Mouse (Mus musculus) heart, postnatal 36 days (tissue): Measurements from ENCODE around the gene Apba3. TPM values are rescaled to one million over a fixed set of nuclear protein-coding genes. Genes with fewer than 3 reads are reported as not detected.
A peak's percentile ranks its signal among the peaks of the same experiment; 100 is the strongest.

ENCODE experiments used
- DNase-seq, 2 experiments: peaks; one replicate each; pipeline ENCODE4 v3.0.0; 2021 to 2022
- intact Hi-C: fragments of 180-260 bp; cut with DNase I; formaldehyde crosslinking; loops from one replicate; pipeline ENCODE4 v1.15.1; 2025
- total RNA-seq, 2 experiments: library from RNA; stranded (reverse); gene quantifications; 2 replicates each; pipeline ENCODE4 v1.2.3; 2021

Gene Apba3
- total RNA-seq, 2 experiments from 2014 or later: 102 to 108 TPM

DNA sequence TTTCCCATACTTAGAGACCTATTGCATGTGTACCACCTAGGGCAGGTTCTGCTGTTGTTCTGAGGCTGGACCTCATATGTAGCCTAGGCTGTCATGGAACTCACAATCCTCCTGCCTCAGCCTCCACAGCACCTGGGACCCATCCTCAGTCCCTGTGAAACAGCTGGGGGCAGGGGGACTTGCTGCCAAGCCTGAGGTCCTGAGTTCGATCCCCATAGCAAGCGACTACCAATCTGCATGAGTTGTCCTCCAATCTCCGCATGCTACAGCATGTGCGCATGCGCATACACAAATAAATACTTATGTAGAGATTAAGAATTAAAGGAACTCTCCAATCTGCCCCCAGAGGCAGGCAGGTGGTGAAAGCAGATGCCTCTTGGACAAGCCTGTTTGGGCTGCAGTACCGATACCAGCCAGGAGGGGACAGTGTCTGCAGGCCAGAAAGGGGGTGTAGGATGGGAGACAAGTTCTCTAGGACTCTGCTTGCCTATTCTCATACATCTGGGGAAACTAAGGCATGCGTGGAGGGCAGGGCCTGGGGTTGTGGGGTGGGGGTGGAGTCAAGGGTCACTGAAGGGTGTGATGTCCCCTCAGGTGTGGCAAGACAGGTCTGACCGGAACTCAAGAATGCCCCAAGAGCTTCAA, 20.9 kb downstream of the Apba3 start:
- DNase-seq: peak; percentile 52 to 70

GRCm38 (mm10) chr10:81288601-81289000, 21.8 kb downstream of the Apba3 start:
- DNase-seq: peak; percentile 40 to 66
- intact Hi-C loops: loop anchor here (1.0 to 2.0 kb wide), 3 partner anchors 52 to 162 kb away; no protein-coding TSS in a partner anchor

More for the DNA sequence above, 20.9 kb downstream of the Apba3 start:
- intact Hi-C loops: loop anchor here (1.0 to 2.0 kb wide), 3 partner anchors 53 to 163 kb away; no protein-coding TSS in a partner anchor

DNA sequence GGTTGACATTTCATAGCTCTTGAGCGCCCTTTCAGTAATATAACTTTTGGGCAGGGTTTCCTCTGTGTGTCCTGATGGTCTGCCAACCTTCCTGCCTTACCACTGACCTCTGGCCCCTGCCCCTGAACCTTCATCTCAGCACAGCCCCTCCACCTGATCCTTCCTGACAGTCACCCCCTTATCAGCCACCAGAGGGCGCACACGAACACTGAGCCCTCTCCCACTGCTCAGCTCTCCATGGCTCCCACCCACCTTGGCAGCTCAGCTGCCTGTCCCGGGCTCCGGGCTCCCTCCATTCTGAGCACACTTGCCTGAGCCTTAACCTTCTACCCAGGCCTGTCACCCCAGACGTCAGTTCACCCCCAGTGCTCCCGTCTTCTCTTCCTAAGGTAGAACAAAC, 22.5 kb downstream of the Apba3 start:
- DNase-seq: peak; percentile 69 to 73
- intact Hi-C loops: loop anchor here (1.0 to 2.0 kb wide), 3 partner anchors 16 to 64 kb away; no protein-coding TSS in a partner anchor

GRCm38 (mm10) chr10:81289811-81290210, 23.1 kb downstream of the Apba3 start:
- intact Hi-C loops: loop anchor here (1.0 to 2.0 kb wide), 3 partner anchors 15 to 63 kb away; no protein-coding TSS in a partner anchor
- DNase-seq: no peak

DNA sequence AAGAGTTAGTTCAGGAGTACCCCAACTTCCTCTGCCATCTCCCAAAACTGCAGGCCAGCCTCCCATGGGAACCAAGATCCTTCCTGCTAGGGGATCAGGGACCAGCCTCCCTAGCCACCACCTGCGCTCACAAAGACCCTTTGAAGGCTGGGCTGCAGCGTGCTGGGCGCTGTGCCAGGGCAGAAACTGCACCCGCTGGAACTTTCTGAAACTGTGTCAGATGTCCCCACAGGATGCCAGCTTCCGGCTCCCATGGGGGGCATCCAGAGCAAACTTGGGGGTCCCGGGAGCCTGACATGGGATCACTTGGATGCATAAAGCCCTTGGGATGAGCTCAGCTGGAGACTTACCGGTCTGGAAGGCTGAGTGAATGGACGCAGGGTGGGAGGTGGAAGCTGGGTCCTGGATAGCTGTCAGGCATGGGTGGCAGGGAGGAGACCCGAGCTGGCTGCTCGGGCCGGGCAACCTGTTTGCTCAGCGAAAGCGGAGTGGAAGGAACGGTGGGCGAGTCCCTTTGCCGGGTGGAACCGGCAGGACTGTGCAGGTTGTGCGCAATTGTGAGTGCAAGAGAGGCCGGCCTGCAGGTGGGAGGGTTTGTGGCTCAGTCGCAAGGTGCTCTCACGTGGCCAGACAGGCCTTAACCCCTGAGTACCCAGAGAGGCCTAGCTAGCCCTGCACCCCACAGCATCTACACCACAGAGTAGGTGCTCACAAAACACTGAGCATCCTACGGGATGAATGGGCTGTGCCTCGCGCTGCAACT, 24.1 kb downstream of the Apba3 start:
- DNase-seq: no peak
- intact Hi-C loops: no loop called here

- no peak for DNase-seq
These were observed 24.8 kb downstream of the Apba3 start, which contains the start of gene Tjp3 for GRCm38 (mm10) chr10:81291511-81292104. Gene Tjp3 (minus strand): TSS chr10:81291581.

GRCm38 (mm10) chr10:81292554-81293333, 26.0 kb downstream of the Apba3 start, which contains the start of gene Pip5k1c:
Gene Pip5k1c (plus strand): TSS chr10:81292963.
- intact Hi-C loops: loop anchor here (2.0 kb wide), 1 partner anchor 26 kb away; no protein-coding TSS in a partner anchor
- peak; percentile 98 for DNase-seq

More at GRCm38 (mm10) chr10:81291511-81292104, 24.8 kb downstream of the Apba3 start, which contains the start of gene Tjp3:
- intact Hi-C loops: loop anchor here (2.0 kb wide), 1 partner anchor 27 kb away; no protein-coding TSS in a partner anchor

GRCm38 (mm10) chr10:81293334-81294030, 26.7 kb downstream of the Apba3 start:
- intact Hi-C loops: loop anchor here (2.0 kb wide), 1 partner anchor 25 kb away; no protein-coding TSS in a partner anchor

GRCm38 (mm10) chr10:81294442-81294841, 27.7 kb downstream of the Apba3 start:
- DNase-seq: no peak
- intact Hi-C loops: no loop called here

More at GRCm38 (mm10) chr10:81293334-81294030, 26.7 kb downstream of the Apba3 start:
- no peak for DNase-seq

GRCm38 (mm10) chr10:81295185-81295584, 28.4 kb downstream of the Apba3 start:
- DNase-seq: no peak
- intact Hi-C loops: no loop called here

GRCm38 (mm10) chr10:81297246-81297645, 30.5 kb downstream of the Apba3 start:
- intact Hi-C loops: no loop called here
- DNase-seq: no peak

DNA sequence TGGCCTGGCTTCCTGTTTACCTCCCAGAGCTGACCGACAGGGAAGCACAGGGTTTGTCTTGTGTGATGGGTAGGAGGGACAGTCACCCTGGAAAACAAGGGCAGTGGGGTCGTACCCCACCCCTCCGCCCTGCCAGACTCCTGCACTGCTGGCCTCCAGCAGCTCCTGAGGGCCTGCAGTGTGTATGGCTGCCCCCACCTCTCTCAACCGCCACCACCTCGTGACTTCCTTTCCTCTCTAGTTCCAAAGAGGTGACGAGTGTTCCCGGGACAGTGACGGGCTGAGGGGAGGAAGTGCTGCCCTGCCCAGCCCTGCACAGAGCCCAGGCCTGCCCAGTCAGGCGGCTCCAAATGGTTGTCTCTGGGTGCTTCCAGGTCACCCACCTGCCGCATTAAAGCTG, 31.1 kb downstream of the Apba3 start:
- intact Hi-C loops: no loop called here
- peak; percentile 62 to 72 for DNase-seq

DNA sequence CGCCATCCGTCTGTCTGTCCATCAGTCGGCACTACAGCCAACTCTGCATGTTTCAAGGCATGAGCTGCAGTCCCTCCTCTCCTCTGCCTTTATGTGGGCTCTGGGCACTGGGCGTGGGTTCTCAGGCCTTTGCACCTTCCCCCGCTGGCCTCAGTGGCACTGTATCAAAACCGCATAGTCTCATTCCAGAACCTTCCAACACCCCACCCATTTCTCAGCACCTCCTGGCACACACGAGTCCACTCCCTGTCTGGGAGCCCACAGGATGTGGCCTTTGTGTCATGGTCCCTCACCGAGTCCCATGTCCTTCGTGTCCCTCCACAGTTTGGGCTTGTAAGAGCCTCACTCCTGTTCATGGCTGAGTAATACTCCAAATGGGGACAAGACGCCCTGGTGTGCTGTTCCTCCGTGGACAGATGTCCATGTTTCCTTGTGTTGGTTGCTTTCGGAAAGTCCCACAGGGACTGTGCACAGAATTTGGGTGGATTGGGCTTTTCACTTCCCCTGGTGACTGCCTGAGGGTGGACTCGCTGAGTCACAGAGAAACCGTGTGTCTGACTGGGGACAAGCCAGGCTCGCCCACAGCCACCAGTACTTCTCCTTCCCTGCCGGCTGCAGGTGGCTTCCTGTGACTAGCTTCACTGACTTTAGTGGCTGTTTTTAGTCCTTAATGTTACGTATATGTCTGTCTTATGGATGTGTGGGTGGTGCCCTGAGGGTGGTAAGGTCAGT, 31.8 kb downstream of the Apba3 start:
- no peak for DNase-seq
- intact Hi-C loops: no loop called here

DNA sequence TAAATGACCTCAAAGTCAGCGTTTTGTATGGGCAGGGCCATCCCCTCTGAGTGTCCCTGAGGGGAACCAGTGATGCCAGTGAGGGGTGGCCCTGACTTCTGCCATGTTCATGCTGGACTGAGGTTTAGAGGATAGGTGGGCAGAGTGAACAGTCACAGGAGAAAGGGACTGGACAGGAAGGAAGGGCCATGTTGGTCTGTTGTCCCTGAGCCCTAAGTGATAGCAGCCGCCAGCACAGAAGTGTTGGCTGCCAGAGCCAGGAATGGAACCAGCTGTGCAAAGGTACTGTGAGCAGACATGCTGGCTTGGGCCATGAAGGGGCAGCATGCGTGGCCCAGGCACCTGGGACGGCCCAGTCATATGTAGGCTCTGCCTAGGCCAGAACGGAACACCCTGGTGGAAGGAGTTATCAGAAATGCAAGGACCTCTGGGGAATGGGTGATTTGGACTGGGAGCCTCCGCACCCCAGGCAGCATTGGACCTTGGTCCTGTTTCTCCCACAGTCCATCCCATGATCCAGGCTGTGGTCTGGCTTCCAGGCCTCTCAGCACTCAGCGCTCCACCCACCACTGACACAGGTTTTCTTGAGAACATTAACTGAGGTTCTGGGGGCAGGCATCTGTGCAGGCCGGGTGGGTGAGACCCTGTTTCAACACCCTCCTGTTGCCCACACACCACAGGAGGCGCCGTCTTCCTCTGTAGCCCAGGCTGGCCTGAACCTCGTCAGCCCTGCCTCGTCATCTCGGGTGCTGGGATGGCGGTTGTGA, 33.0 kb downstream of the Apba3 start:
- DNase-seq: no peak
- intact Hi-C loops: no loop called here

- intact Hi-C loops: no loop called here
- no peak for DNase-seq
These were observed 33.7 kb downstream of the Apba3 start for GRCm38 (mm10) chr10:81300352-81300907.

- intact Hi-C loops: no loop called here
- DNase-seq: no peak
These were observed 34.6 kb downstream of the Apba3 start for GRCm38 (mm10) chr10:81301321-81301720.

GRCm38 (mm10) chr10:81302288-81302687, 35.5 kb downstream of the Apba3 start:
- no peak for DNase-seq
- intact Hi-C loops: no loop called here

GRCm38 (mm10) chr10:81302781-81303218, 36.0 kb downstream of the Apba3 start:
- intact Hi-C loops: no loop called here
- DNase-seq: no peak
